Mouse (Mus musculus): Measurements from ENCODE around the gene Yap1. TPM values are rescaled to one million over a fixed set of nuclear protein-coding genes. Genes with fewer than 3 reads are reported as not detected.
"Not testable (repeated sequence)": the region's sequence is repeated elsewhere in the genome, so short reads cannot be mapped to it uniquely, and the experiment has no call there.

Yap1 gene
- polyA plus RNA-seq, 1 experiment from 2014 or later, result 31.6 TPM

DNA sequence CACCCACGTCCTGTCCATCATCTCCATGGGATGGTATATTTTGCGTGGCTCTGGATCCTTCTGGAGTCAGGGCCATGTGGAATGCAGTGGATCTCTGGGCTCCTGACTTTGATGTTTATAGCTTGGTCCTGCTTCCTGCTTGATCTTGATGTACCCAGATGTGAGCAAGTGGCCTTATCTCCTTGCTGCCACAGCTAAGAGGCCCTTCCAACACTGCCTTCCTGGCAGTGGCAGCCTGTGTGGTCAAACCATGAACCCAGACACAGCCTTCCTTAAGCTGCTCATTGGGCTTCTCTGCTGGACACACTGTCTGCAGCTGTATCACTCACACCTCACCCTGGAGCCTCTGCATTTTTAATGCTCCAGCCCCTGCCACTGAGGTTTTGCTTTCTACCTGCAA lies 101.1 kb downstream of the Yap1 start:
- Histone ChIP-seq H3K9me3 (no peaks in the 10 kb centered on the region), H3K9ac (no peak overlapping the region), H3K27me3 (no peaks in the 10 kb centered on the region), H3K4me2 (no peak overlapping the region), H3K4me3 (replicated peaks) (no peak overlapping the region), H3K36me3 (replicated peaks) (no peaks in the 10 kb centered on the region), H3K27ac (no peak overlapping the region), H3K4me1 (no peaks in the 10 kb centered on the region)
- 91% methylated on average over 2 of the region's 2 CpGs for WGBS
- no peak for ATAC-seq (ENCODE audit: low FRiP score)

DNA sequence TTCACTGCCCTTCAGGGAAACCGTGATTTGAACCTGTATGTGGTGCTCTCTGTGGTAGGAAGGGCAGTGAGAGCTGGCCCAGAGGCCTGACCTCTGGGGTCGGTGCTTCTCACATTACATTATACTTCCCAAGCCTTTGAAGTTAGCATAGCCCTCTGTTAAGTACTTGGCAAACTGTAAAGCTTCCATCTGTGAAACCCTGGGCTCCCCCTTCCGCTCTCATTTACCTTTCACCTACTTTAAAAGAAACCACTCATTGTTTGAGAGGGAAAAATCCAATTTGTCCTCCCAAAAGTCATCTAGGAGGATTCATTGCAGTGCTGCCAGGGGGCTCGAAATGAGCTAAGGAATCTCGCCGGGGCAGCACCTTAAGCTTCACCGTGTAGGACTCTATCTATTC lies 102.1 kb downstream of the Yap1 start:
- Histone ChIP-seq H3K4me3 (replicated peaks) (no peak overlapping the region), H3K27me3 (no peaks in the 10 kb centered on the region), H3K9ac (no peak overlapping the region), H3K4me2 (no peak overlapping the region), H3K27ac (no peak overlapping the region), H3K36me3 (replicated peaks) (no peaks in the 10 kb centered on the region), H3K9me3 (no peaks in the 10 kb centered on the region), H3K4me1 (no peaks in the 10 kb centered on the region)
- 57% methylated on average over 7 of the region's 7 CpGs for WGBS
- ATAC-seq (ENCODE audit: low FRiP score), result no peak

DNA sequence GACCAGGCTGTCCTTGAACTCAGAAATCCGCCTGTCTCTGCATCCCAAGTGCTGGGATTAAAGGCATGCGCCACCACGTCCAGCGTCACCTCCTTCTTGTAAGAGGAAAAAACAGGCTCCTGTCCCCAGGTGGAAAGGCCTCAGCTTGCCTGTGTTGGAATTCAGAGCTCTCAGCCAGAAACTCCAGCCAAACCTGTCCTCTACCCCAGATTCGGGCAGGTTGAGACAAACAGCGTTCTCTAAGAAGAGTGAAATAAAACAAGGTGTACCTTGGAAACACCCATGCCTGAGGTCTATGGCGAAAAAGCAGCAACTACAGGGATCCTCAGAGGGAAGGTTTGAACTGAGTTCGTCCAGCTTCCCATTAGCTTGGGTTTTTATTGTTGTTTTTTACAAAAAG lies 103.4 kb downstream of the Yap1 start:
- Histone ChIP-seq H3K36me3 (replicated peaks) (no peaks in the 10 kb centered on the region), H3K27me3 (no peaks in the 10 kb centered on the region), H3K4me2 (no peak overlapping the region), H3K9me3 (no peaks in the 10 kb centered on the region), H3K9ac (no peak overlapping the region), H3K4me3 (replicated peaks) (no peak overlapping the region), H3K4me1 (no peaks in the 10 kb centered on the region), H3K27ac (no peak overlapping the region)
- no peak for ATAC-seq (ENCODE audit: low FRiP score)
- WGBS, result 89% methylated on average over 8 of the region's 8 CpGs

DNA sequence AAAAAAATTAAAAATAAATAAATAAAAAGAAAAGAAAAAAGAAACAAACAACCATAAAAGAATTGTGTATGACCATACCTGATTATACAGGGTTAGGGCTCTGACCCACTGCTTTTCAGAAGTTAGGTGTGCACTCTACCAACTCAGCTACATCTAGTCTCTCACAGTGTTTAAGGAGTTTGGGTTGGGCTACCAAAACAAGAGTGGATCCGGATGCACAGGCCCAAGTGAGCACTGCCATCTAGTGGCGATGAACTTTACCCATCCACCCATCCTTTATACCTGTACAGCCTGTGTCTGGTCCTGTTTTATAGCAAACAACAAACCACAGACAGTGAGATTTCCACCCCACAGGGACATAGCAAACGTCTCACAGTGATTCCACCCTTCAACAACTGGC lies 106.9 kb downstream of the Yap1 start:
- Histone ChIP-seq H3K4me2 (no peak overlapping the region), H3K4me1 (no peaks in the 10 kb centered on the region), H3K27me3 (no peaks in the 10 kb centered on the region), H3K4me3 (replicated peaks) (no peak overlapping the region), H3K9me3 (no peaks in the 10 kb centered on the region), H3K27ac (no peak overlapping the region), H3K36me3 (replicated peaks) (no peaks in the 10 kb centered on the region), H3K9ac (no peak overlapping the region)
- 5% methylated on average over 3 of the region's 3 CpGs for WGBS
- ATAC-seq (ENCODE audit: low FRiP score), result peak; percentile 67; the same call in 1 of the 2 replicates

DNA sequence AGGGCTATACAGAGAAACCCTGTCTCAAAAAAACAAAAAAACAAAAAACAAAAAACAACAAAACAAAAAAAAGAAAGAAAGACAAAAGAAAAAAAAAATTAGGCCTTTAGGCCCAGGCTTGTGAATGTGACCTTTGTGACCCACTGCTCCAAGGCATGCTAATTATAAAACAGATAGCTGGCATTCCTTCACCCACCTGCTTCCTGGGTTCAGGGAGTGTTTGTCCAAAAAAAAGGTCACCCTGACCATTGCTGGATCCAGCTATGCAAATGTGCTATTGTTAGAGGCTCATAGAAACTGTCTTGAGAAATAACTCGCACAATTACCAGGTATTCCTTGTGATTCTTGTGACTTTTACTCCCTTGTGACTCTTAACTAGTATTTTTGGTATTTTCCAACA lies 112.6 kb downstream of the Yap1 start:
- not testable (repeated sequence) for H3K9ac ChIP-seq; H3K4me2 ChIP-seq; H3K27me3 ChIP-seq; ATAC-seq (ENCODE audit: low FRiP score); H3K4me3 ChIP-seq (replicated peaks); H3K4me1 ChIP-seq; H3K27ac ChIP-seq; H3K36me3 ChIP-seq (replicated peaks); H3K9me3 ChIP-seq
- 84% methylated on average over 1 of the region's 1 CpGs for WGBS

DNA sequence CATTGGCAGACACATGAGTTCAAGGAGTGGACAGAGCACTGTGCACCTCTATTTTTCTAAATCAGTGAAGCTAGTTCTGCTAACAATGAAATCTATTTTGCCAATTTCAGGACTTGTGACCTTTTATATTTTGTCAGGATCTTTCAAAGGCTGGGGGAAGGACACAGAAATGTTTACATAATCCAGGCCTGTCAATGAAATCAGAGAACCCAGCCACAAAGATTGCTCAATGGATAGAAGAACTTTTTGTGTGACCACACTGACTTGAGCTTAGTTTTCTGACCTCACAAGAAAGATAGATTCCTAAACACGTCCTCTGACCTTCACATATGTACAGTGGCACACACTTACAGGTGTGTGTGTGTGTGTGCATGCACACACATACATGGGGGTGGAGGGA lies 113.2 kb downstream of the Yap1 start:
- Histone ChIP-seq H3K4me3 (replicated peaks) (no peak overlapping the region), H3K4me1 (no peaks in the 10 kb centered on the region), H3K9me3 (no peaks in the 10 kb centered on the region), H3K27me3 (no peaks in the 10 kb centered on the region), H3K27ac (no peak overlapping the region), H3K4me2 (no peak overlapping the region), H3K9ac (no peak overlapping the region), H3K36me3 (replicated peaks) (no peaks in the 10 kb centered on the region)
- ATAC-seq (ENCODE audit: low FRiP score), result no peak
- 77% methylated on average over 1 of the region's 1 CpGs for WGBS

DNA sequence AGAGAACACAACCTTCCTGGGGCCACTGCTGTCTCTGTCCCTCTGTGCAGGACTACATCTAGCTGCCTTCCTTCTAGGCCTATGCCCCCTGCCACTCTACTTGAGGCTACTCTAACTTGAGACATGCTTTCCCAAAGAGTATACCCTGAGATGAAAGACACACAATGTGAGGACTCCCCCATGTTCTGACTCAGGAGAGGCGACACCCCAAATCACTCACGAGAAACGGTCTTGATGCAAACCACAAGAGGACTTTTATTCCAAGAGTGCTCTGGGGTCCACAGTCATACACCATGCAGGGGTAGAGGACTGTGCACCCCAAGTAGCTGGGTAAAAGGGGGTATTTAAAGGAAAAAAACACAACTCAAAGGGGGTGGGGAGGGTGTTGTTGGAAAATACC lies 120.0 kb downstream of the Yap1 start:
- 95% methylated on average over 3 of the region's 3 CpGs for WGBS
- no peaks in the 10 kb centered on the region for H3K4me1 ChIP-seq
- H3K36me3 ChIP-seq (replicated peaks), result no peaks in the 10 kb centered on the region
- H3K27ac ChIP-seq, result no peak overlapping the region
- no peak for ATAC-seq (ENCODE audit: low FRiP score)
- H3K4me2 ChIP-seq, result no peak overlapping the region
- H3K27me3 ChIP-seq, result no peaks in the 10 kb centered on the region
- no peak overlapping the region for H3K9ac ChIP-seq
- H3K9me3 ChIP-seq, result no peaks in the 10 kb centered on the region
- no peak overlapping the region for H3K4me3 ChIP-seq (replicated peaks)

DNA sequence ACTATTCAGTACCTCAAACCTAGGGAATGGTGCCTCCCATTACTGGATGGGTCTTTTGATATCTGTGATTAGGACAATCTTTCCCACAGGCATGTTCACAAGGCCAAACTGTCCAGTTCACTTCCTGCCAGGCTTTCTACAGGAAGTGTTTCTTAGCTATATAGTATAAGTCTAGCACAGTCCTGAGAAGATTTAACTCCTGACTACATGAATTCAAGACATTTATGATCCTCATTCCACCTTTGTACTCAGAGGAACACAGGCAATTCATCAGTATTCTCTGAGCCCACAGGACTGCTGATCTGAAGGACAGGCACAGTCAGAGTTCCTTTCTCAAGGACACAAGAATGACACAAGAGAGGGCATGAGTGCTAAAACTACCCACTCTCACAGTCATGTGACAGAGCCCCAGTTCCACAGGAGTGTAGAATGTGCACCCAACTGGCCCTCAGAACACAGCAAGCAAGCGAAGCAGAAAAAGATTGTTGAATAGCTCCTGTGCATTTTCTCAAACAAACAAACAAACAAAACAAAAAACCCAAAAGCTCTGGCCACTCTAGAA lies 122.0 kb downstream of the Yap1 start:
- H3K36me3 ChIP-seq (replicated peaks), result no peaks in the 10 kb centered on the region
- H3K4me1 ChIP-seq, result no peaks in the 10 kb centered on the region
- H3K27me3 ChIP-seq, result no peaks in the 10 kb centered on the region
- no peak overlapping the region for H3K4me2 ChIP-seq
- H3K27ac ChIP-seq, result no peak overlapping the region
- H3K4me3 ChIP-seq (replicated peaks), result no peak overlapping the region
- ATAC-seq (ENCODE audit: low FRiP score), result no peak
- 97% methylated on average over 1 of the region's 1 CpGs for WGBS
- H3K9ac ChIP-seq, result no peak overlapping the region
- no peaks in the 10 kb centered on the region for H3K9me3 ChIP-seq

Other genes starting within 250 kb of the Yap1 start
- gene Tmem123, start 240.6 kb downstream of the Yap1 start, polyA plus RNA-seq (2016; fragmentation: Nextera tagmentation; extraction: Ambion mirVana), result 85.1 and 86.5 TPM in 2 replicates
- 45.7 and 48.9 TPM in 2 replicates for gene Birc2, start 167.5 kb downstream of the Yap1 start, polyA plus RNA-seq (2016; fragmentation: Nextera tagmentation; extraction: Ambion mirVana)
- 1.9 and 3.7 TPM in 2 replicates for gene Birc3, start 131.4 kb downstream of the Yap1 start, polyA plus RNA-seq (2016; fragmentation: Nextera tagmentation; extraction: Ambion mirVana)
- gene Cfap300, start 38.2 kb upstream of the Yap1 start, polyA plus RNA-seq (2016; fragmentation: Nextera tagmentation; extraction: Ambion mirVana), result 16.5 and 18.6 TPM in 2 replicates
- gene Cep126, start 129.7 kb upstream of the Yap1 start, polyA plus RNA-seq (2016; fragmentation: Nextera tagmentation; extraction: Ambion mirVana), result 3.2 and 4.6 TPM in 2 replicates